Mouse (Mus musculus) mouse embryonic stem cell (cell line): Measurements from ENCODE around the gene Nfkbiz.
"Not testable (repeated sequence)": the region's sequence is repeated elsewhere in the genome, so short reads cannot be mapped to it uniquely, and the experiment has no call there.

Experiments
- in situ Hi-C, 2 experiments: fragments of 300-500 bp; cut with MboI; formaldehyde crosslinking; loops; 1 replicate in 1 of 2; 3 replicates in 1 of 2; pipeline ENCODE4 v1.14.3; 2019 to 2020; ENCODE audit warnings: low sequenced_read_pairs in 2 of 2, low pct_unique_long_range_greater_than_20kb in 1 of 2, mixed read lengths in 1 of 2; ENCODE audit not compliant: unreplicated experiment in 1 of 2

Gene Nfkbiz

DNA sequence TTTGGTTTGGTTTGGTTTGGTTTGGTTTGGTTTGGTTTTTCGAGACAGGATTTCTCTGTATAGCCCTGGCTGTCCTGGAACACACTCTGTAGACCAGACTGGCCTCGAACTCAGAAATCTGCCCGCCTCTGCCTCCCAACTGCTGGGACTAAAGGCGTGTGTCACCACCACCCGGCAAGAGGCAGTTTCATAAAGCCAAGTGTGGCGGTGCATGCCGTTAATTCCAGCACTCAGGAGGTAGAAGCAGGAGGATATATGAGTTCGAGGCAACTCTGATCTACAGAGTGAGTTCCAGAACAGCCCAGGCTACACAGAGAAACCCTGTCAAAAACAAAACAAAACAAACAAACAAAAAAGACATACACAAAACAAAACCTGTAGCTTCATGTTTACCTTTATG lies 1.0 kb downstream of the Nfkbiz start:
- in situ Hi-C loops = not testable (repeated sequence)

DNA sequence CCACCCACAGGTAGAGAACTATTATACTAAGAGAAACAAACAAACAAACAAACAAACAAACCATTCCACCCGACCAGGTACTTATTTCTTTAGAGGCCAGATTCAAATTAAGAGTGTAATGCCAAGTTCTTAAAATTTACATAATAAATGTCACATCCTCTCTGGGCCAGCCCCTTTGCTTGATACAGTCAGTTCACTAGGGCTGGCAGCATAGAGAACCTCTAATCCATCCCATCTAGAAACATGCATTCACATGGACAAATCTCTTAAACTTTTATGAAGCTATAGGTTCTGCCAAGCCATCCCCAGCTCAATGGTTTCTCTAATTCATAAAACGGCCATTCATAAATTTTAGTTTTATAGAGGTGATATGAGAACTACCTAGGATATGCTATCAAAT lies 1.5 kb downstream of the Nfkbiz start:
- in situ Hi-C loops = no loop called here

DNA sequence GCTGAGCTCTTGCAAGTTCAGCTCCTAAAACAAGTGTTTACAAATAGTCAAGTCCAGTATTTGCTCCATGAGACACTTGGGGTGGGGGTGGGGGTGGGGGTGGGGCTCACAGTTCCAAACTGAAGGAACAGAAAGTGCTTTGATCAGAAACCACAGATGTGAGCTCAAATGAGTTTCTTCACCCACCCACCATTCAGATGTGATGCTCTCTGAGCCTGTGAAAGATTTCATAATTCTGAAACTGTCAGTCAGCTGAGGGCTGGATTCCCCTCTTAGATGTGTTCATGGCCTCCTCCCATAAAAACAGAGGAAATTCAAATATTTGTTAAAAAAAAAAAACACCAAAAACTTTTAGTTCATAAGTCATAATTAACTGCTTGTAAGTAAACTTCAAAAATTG lies 2.9 kb downstream of the Nfkbiz start:
- in situ Hi-C loops = no loop called here

GRCm38 (mm10) chr16:55832617-55833016 lies 6.1 kb downstream of the Nfkbiz start:
- in situ Hi-C loops = no loop called here

DNA sequence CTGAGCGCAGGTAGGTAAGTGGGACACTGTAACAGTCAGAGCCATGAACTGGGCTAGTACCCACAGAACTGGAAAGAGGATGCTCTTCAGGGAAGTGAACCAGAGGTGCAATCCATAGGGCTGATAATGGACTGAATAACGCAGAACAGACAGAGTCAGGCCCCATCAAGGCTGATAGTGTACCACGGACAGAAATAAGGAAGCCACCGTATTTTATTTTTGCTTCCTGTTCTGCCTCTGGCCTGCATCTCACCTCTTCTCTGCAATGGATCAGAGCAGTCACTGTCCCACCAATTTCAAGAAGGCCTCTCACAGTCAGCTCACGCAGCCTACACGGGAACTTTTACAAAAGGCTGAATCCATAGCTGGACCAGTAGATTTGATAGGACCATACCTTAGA lies 6.7 kb downstream of the Nfkbiz start:
- in situ Hi-C loops = no loop called here

- in situ Hi-C loops = no loop called here
These were observed 7.2 kb downstream of the Nfkbiz start for GRCm38 (mm10) chr16:55831451-55831850.

- in situ Hi-C loops = no loop called here
These were observed 15.1 kb downstream of the Nfkbiz start for GRCm38 (mm10) chr16:55823398-55824155.

GRCm38 (mm10) chr16:55822741-55823397 lies 15.8 kb downstream of the Nfkbiz start:
- in situ Hi-C loops = no loop called here

- in situ Hi-C loops = no loop called here
These were observed 16.5 kb downstream of the Nfkbiz start for GRCm38 (mm10) chr16:55821997-55822740.

DNA sequence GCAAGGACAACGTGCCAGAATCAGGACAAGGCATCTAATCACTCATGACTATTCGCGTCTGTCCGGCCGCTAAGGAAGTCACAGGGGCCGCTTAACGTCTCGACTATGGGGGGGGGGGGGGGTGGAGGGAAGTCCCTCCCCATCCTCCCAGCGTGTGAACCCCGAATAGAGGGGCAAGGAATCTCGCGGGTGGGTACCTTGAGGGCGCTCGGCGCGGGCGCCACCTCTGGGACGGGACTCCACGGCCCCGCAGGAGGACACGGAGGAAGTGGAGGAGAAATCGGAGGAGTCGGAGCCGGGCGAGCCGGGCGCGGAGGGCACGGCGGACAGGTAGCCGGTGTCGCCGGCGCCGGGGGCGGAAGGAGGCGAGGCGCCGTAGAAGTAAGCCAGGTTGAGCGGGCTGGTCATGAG lies 17.1 kb downstream of the Nfkbiz start:
- in situ Hi-C loops = no loop called here

DNA sequence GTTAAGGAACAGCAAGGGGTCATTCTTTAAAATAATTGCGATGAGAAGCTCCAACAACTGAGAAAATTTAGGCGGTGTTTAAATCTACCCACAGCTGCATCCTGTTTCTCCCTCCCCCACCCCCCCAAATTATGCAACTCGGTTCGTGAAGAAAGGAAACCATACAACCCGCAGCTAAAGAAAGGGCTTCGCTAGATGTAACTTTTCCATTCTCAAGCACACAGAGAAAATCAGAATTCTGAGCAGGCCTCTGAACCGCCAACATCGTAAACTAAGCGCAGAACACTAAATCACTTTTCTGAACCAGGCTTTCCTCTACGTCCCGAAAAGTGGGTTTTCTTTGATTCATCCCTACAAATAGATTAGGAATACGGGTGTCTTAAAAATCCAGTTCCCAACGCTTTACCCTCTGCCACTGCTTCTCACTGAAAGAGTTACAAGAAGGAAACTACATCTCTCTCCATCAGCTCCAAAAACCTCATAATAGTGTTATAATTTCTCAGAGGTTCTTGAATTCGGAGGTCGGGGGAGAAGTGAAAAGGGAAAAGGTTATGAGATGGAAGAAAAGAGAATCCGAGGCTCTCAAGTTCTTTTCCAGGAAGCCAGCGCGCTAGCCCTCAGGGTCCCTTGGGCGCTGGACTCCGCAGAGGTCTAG lies 17.7 kb downstream of the Nfkbiz start:
- in situ Hi-C loops = no loop called here

DNA sequence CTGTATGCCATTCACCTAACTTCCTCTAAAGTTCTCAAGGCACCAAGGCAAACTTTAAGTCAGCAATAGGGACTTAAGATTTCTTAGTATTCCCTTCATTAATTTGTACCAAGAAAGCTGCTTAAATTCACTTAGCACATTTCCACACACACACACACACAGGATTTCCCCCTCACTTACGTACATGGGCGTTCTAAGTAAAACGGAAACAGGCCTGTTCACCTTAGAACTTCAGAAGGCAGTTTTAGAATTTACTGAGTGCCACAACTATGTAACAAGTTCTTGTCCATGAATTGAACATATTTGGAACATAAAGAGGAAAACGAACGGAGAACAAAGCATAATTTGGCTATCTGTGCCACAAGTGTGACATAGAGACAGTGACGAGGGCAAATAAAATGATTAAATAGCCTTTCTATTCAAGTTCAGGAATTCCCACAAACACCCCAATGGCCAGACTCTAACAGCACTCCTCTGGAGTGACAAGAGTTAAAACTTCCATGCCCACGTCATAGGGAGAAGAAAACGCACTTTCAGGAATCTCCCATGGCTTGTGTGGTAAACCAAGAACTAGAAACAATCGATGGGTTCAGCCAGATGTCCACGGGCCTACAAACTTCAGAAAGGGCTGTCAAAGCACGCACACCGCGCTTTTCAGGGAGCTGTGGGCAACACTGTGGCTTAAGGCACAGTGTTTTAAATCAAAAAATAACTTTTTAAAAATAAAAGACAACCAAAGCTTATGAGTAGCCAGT lies 18.4 kb downstream of the Nfkbiz start:
- in situ Hi-C loops = no loop called here

- in situ Hi-C loops = no loop called here
These were observed 19.4 kb downstream of the Nfkbiz start for GRCm38 (mm10) chr16:55819186-55819861.

GRCm38 (mm10) chr16:55817717-55818515 lies 20.8 kb downstream of the Nfkbiz start:
- in situ Hi-C loops = no loop called here

DNA sequence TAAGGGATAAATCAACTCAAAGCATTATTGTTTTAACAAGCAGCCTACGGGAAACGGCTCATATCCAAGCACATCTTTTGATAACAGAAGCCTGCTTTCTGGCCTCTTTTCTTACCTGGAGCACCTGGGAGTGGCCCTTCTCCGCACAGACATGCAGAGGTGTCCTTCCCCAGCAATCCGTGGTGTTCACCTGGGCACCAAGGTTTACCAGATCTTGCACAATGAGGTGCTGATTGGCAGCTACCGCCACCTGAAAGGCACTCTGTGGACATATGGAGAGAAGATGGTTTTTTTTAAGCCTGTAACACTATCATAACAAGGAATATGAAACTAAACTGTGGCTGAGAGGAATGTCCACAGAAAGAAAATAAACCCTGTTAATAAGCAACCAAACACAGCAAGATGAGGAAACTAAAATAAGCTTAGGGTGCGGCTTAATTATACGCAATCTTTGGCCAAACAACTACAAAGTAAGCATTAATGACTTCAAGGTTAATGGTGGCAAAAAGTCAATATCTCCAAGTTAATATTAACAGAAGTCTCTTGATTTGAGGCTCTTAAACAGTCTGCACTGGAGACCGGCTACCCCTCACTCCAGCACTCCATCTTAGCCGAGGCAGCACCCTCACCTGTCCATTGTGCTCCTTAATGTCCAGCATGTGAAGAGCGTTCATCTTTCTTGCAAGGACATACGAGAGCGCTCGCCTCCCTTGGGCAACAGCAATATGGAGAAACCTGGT lies 22.3 kb downstream of the Nfkbiz start:
- in situ Hi-C loops = no loop called here

- in situ Hi-C loops = no loop called here
These were observed 23.2 kb downstream of the Nfkbiz start for GRCm38 (mm10) chr16:55815466-55815865.

DNA sequence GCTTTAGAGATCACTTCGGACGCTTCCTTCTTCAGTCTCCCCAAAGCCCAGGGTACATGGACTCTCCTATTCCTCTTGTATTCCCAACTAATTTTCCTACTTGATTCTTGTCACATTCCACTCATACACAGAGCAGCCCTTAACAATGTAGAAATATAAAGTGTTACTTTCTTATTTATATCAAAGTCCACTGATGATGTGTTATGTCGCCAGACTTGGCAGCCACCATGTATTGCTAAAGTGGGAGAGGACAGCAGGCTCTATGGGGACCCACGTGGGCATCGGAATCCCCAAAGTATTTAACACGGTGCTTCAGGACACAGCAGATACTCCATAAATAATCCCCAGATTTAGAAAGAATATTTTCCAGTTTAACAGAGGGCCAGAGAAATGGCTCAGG lies 24.0 kb downstream of the Nfkbiz start:
- in situ Hi-C loops = no loop called here
